Mouse (Mus musculus): ENCODE data around the gene Ywhaq.

GRCm38 (mm10) chr12:21402771-21403170 lies 14.7 kb downstream of the Ywhaq start:
- no peak for TF ChIP-seq CTCF (IDR thresholded peaks at IDR 0.05; ENCODE audit: extremely low read depth, insufficient read length, insufficient replicate concordance, low read depth, low read length)
- no peak for TF ChIP-seq POLR2A (IDR thresholded peaks at IDR 0.05; ENCODE audit: low read depth, low read length)
